Mouse (Mus musculus) right cerebral cortex, adult 2 months (tissue): ENCODE data around the gene Slc1a6.
A peak's percentile ranks its signal among the peaks of the same experiment; 100 is the strongest.
"Not testable (repeated sequence)": the region's sequence is repeated elsewhere in the genome, so short reads cannot be mapped to it uniquely, and the experiment has no call there.

ENCODE experiments used
- DNase-seq, 2 experiments: peaks; one replicate each; pipeline ENCODE4 v3.0.0; 2021 to 2022; ENCODE audit warnings: low spot score in 2 of 2

The Slc1a6 gene

DNA sequence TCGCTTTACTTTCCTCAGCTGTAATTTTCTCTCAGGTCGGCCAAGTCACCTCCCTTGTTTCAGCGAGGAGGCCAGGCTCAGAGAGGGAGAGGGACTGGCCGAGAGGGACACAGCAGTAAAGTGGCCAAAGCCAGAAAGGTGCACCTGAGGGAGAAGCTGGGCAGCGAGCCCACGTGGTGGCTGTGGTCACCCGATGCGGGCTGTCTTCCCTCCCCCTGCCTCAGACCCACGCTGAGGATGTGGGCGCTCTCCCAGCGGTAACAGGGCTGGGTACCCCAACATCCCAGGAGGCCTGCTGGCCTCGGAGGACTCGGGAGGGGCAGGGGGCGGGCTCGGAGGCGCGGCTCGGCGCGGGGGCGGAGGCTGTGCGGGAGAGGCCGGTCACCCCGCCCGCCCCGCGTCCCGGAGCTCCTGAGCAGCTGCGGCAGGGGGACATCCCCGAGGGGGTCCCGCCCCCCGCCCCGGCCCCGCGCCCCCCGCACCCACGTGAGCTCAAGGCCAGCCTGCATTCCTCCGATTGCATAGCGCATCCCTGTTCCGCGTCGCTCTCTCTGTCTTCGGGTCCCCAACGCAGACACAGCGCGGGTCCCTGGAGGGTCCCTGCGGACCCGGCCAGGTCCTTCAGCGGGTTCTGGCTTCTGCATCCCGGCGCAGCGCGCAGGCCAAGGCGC, at the start of gene Slc1a6:
Slc1a6 (plus strand) TSS at position 516 of the 671 bp plus-strand sequence.
- peak; percentile 36 to 44 for DNase-seq

DNA sequence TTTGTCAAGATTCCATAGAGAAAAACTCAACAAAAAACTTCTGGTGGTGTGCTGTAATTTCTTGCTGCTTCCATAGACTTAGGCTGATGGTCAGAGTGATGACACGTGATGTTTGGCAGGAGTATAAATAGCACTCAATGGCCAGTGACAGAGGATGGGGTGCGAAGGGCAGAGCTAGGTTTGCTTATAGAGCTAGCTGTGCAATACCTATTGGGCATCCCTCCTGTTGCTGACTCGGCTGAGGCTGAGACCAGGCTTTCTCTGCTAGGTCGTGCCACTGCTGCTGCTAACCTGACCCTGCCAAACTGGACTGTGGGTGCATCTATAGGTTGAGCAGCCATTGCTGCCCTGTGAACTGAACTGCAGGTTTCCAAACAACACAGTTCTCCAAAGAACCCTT, 40.5 kb upstream of the Slc1a6 start:
- no peak for DNase-seq

DNA sequence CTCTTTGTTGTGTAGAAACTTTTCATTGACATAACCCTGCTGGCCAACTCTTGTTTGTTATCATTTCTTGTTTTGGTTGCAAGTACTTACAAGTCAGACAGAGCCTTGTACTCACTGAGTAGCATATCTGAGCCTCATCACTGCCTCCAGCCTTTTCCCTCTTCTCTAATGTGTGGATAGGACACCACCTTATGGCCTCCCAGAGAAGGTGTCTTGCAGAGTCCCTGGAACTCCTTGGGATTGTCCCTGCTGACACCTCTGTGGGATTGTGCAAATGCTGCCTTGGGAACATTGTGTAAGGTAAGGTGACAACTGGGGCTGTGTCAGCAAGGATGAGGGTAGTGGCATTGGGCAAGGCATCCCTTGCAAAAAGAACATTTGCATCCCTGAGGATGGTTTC, 36.6 kb upstream of the Slc1a6 start:
- no peak for DNase-seq

DNA sequence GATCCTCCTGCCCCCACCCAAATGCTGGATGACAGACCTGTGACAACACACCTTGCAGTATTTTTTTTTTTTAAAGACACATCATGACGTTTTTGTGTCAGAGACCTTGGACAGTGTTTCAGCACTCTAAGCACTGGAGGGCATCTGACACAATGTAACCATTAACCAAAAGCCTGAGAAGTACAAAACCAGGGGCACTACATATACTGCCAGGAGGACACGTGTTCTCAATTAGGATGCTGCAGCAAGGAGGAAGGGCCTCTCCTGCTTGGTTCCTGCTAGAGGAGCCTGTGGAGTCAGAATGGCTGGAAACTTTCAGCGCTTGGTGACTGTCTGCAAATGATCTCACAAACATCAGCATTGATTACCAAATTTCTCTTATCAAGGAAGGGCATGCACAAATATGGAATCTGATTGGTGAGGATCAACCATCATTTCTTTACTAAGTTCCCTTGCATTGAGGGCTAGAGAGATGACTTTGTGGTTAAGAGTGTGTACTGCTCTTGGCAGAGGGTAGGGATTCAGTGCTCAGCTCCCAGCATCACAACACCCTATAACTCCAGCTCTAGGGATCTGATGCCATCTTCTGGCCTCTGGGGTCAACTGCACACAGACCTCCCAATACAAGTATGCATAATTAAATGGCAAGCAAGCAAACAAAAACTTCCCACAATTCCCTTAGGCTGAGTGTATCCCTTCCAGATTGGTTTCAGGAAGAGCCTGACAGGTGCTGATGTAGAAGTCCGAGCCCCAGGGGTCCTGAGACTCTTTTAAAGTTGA, 34.7 kb upstream of the Slc1a6 start:
- no peak for DNase-seq

DNA sequence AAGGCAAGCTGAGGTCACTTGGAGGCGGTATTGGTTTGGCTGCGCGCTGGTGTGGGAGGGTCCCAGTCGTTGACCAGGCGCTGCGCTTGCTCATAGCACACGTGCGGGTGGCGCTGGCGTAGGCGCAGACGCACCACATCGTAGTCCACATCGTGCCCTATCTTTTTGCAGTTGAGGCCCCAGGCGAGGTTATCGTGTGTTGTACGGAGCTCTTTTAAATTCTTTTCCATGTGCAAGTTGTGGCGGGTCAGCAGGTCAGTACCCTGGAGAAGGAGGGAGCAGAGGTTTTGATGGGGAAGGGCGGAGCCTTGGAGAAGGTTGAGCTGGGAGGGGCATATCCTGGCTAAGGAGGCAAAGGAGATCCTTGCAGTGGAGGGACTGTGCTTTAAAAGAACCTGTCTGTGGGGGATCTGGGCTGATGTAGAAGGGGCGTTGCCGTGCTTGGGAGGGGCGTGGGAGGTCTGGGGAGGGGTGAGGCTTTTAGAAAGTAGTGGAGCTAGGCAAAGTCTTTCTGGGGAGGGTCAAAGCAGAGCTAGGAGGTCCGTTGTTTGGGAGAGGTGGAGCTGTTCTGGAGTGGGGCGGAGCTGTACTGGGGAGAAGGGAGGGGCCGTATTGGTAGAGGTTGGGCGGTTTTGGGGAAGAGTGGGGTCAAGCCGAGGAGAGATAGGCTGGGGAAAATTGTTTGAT, 33.1 kb upstream of the Slc1a6 start:
- peak; percentile 40 to 42 for DNase-seq

DNA sequence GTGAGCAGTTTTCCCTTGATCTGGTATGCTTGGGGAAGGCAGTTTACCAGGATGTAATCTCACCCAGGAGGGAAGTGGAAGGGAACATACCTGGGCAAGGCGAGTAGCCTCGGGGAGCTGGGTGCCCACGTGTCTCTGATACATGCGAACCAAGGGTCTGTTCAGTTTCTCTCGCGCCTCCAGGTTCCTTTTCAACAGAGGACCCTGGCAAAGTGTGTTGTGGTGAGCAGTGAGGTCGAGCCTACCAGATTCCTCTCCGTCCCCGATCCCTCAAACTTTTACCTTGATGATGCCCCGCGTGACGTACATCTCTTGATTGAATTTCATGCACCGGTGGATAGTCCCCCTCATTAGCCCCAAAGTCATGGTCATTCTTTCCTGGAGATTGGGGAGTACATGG, 32.1 kb upstream of the Slc1a6 start:
- no peak for DNase-seq

DNA sequence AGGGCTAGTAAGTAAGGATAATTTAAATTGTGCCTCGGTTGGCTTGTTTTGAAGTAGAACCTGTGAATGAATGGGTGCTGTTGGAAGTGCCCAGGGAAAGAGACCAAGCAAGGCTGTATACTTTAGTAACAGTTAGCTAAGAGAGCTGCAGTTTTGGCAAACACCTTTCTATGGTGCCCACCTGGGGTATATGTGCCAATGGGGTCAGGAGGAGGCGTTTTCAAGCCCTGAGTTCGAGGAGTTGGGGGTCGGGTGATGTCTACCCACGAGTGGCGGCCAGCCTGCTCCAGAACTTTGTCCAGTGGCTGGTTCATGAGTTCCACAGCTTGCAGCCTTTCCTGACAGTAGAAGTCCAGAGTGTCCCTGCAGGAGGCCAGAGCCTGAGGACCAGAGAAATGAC, 31.4 kb upstream of the Slc1a6 start:
- DNase-seq = no peak

DNA sequence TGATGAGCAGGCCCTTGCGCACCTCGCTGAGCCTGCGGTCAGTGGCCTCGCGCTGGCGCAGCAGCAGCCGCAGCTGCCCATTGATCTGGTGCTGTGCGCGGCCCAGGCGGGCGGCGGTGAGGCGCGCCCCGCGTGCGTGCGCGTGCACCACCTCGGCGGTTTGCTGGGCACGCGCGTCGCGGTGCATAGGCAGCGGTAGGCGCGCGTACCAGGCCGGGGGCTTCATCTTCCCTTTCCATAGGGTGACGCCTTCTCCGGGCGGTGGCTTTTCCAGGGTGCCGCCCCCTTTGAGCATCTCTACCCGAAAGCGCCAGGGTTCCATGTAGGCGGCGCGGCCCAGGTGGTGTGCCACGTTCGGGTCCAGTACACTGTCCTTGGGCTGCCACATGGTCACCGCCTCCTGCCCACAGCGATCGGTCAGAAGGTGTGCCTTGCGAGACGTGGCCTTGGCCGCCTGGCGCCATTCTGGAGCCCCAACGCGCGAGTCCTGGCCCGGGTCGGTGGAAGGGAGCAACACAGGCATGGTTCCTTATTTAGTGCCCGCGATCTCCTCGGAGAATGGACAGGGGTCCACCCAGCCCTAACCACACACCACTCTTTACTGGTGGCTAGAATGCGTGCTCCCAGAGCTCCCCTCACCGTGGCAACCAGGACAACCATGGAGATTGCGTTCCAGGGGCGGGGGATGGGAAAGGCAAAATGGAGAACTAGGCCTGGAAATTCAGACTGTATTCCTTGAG, 27.7 kb upstream of the Slc1a6 start, which contains the start of gene Ccdc105:
Ccdc105 (minus strand) TSS at position 614 of the 740 bp plus-strand sequence.
- DNase-seq = peak; percentile 79 to 80

DNA sequence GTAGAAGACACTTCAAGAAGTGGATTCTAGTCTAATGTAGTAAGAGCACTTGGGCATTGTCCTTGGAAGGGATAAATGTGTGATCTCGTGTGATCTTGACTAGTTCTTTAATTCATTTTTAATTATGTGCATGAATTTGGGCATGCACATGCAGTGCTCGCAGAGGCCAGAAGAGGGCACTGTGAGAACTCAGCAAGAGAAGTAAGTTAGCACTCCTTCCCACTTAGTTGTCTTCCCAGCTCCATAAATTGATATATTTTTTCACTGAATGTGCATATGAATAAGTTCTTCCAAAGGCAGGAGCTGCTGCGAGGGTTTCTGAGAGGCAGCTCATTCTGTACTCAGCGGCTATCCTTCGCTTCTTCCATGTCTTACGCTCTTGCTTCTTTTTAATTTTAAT, 24.3 kb upstream of the Slc1a6 start:
- peak; percentile 89 to 90 for DNase-seq

DNA sequence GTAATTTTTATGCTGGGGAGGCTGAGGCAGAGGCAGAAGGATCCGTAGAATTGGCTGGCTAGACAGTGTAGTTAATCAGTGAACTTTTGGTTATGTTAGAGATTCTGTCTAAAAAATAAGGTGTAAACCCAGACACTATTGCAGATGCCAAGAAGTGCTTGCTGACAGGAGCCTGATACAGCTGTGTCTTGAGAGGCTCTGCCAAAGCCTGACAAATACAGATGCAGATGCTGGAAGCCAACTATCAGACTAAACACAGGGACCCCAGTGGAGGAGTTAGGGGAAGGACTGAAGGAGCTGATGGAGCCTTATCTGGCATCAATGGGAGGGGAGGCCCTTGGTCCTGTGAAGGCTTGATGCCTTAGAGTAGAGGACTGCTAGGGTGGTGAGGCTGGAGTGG, 14.7 kb upstream of the Slc1a6 start:
- DNase-seq = no peak

DNA sequence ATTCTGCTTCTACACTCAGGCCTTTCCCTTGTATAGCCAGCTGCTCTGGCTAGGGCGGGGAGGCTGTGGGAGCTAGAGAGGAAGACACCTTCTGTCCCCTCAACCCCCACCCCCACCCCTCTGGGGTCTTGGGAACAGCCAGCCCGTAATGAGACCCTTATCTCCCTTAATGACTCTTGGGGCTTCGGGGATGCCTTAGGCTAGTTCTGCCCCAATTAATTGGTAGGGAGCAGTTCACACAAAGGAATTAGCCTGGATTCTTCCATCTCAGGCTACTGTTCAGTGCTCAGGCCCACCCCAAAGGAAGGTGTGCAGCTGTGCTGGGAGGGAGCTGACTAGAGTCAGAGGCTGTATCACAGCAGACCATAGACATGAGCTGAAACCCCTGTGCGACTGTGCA, 4.5 kb upstream of the Slc1a6 start:
- no peak for DNase-seq

DNA sequence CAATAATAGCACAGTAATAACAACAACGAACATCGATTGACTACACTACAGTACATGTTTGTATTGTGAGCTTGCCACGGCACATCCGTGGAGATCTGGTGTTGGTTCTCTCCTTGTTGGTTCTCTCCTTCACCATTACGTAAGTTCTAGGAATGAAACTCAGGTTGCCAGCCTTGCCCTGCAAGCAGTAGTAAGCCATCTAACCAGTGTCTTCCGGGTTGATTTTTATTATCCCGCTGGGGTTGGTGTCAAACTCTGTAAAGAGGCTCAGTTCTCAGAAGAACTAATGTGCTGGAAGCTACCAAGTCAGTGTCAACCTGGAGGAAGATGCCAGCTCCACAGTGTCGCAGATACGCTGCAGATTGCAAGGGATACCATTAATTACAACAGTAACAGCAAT, 769 bp upstream of the Slc1a6 start:
- peak in 1 of 2 experiments; percentile 47 for DNase-seq

DNA sequence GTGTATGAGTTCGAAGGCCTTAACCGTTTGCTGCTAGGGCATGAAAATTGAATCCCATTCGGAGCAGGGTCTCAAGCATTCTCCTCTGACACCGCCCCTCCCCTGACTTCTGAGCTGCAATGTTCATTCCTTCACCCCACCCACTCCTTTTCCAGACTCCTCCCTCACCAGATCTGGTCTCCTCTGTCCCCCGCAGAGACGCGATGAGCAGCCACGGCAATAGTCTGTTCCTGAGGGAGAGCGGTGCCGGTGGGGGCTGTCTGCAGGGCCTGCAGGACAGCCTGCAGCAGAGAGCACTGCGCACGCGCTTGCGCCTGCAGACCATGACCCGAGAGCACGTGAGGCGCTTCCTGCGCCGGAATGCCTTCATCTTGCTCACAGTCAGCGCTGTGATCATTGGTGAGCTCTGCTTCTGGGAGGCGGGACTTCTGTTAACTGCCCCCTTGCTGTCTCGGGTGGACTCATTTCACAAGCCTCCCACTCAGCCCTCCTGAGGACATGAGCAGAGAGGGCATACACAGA, 7.3 kb downstream of the Slc1a6 start:
- DNase-seq = peak; percentile 87 to 91

DNA sequence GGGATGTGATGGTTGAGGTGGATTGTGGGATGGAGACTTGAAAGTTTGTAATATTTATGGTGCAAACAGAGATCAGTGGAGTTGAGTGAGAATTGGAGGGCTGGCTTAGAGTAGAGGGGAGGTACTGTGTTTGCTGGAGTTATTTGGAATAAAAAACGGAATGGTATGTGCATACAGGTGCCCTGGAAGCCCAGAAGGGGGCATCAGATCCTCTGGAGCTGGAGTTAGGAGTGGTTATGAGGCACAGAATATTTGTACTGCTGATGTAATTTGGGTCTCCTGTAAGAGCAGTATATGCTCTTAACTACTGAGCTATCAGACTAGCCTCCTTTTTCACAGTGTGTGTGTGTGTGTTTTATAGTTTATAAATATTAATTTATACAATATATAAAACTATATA, 10.3 kb downstream of the Slc1a6 start:
- no peak for DNase-seq

DNA sequence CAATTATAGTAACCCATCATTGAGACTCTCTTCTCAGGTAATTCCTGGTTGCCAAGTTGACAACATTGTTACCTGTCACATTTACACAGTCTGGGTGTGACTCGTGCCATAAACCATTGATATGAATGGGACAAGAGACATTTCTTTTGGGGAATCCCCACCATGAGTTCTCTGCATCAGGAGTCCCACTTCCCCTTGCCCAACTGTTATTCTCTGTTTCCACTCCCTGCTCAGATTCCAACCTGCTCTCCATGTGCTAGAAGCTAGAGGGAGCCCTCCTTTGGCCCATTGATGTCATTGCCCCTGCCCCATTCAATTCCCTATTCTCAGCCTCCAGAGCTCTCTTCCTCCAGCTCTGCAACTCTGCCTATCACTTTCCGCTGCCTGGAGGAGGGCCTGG, 21.2 kb downstream of the Slc1a6 start:
- no peak for DNase-seq

DNA sequence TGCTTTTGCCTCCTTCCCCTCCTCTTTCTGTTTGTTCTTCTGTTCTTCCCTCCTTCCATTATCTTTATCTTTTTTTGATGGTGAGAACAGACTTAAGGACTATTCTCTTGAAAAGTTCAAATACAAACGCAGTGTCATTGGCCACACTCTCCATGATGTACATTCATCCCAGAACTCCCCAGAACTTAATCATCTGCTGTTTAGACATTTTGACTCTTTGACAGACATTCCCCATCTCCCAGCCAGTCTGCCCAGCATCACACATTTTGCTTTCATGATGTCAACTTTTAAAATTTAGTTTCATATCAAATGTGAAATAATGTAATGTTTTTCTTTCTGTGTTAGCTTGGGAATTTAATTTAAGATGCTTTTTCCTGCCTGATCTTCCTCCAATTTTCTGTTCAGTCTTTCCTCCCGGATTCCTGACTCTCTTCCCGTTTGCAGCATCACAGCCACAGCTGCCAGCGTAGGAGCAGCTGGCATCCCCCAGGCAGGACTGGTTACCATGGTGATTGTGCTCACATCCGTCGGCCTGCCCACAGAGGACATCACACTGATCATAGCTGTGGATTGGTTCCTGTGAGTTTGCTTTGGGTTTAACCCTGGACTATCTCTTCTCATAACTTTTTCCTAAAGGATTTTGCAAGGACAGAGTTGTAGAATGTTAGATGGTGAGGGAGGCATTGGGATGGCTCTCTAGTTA, 32.2 kb downstream of the Slc1a6 start:
- DNase-seq = peak; percentile 72 to 75

DNA sequence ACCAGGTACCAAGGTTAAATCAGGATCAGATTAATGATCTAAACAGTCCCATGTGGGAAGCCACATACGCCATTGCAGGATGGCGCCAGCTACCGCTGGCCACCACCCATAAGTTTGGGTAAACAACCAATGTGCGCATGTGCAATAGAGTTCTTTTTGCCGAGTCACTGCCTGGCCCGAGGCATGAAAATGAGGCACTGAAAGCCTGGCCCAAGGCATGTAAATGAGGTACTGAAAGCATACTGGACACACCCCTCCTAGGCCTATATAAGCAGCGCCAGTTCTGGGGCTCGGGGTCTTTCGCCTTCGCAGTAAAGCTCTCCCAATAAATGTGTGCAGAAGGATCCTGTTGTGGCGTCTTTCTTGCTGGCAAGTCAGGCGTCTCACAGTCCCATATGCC, 60.2 kb downstream of the Slc1a6 start:
- not testable (repeated sequence) for DNase-seq

DNA sequence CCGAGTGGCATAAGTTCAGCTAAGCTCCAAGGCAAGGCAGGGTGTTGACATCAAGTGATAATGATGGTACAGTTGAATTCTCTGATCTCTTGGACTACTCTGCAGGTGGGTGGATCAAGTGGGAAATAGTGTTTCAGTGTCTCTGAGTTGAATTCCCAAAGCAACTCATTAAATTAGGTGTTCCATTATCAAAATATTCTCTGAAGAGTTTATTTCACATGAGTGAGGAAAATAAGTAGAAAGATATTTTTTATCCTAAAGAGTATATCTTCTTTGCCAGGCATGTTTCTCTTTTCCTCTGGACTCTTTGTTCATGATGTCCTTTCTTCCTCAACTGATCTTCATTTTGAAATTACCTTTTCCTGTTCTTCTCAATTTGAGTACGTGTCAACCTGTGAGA, 71.8 kb downstream of the Slc1a6 start, which contains the start of gene Olfr1356:
Olfr1356 (minus strand) TSS at position 101 of the 400 bp plus-strand sequence.
- DNase-seq = no peak
